Mouse (Mus musculus) heart, postnatal 0 days (tissue): Measurements from ENCODE around the gene Kctd2.

Experiments used
- CTCF ChIP-seq: IDR thresholded peaks from 2 replicates; pipeline ENCODE4 v1.5.1; 2016; ENCODE audit warnings: antibody characterized with exemption, control low read depth, low read depth
- EP300 ChIP-seq: IDR thresholded peaks from 2 replicates; pipeline ENCODE4 v1.6.1; 2016; ENCODE audit warnings: antibody characterized with exemption, low read depth

DNA sequence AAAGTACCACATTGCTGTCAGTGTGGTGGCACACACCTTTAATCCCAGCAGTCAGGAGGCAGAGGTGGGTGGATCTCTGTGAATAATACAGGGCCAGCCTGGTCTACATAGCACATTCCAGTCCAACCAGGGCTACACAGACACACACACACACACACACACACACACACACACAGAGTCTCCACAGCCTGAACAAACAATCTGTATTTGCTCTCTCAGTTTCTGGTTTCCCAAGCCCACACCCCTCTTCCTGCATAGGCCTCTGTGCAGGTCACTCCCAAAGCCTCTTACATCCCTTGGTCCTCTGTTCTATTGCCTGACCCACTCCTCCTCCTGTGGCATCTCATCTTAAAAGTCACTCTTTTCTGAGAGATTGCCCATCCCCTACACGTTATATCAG lies 47.9 kb upstream of the Kctd2 start:
- no peak for TF ChIP-seq EP300
- TF ChIP-seq CTCF = no peak
